Mouse (Mus musculus): ENCODE results near the gene Zfp12. TPM values are rescaled to one million over a fixed set of nuclear protein-coding genes. Genes with fewer than 3 reads are reported as not detected.

The Zfp12 gene
- total and polyA plus RNA-seq, 3 experiments, result 15.2 to 56.3 (median 17.3) TPM

DNA sequence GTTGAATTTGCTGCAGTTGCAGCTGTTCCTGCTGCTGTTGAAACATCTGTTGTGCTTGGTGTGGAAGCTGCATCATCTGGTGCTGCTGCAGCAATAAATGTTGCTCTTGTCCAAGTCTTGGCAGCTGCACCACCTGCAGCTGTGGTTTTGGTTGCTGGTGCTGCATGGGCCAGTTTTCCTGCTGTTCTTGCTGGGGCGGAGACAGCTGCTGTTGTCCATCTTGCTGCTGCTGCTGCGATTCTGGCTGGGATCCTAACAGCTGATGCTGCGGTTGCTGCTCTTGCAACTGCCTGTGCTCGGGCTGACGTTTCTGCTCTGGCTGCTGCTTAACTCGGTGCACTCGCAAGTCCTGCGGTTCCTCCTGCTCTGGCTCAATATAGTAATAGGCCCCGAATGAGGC lies 54.3 kb downstream of the Zfp12 start:
- Histone ChIP-seq H3K27me3 (ENCODE audit: control insufficient read depth in 1 of 2, insufficient read depth in 2 of 2, low read length in 2 of 2) (no peaks in the 10 kb centered on the region), H3K9ac (ENCODE audit: control insufficient read depth, low read depth, low read length, poor library complexity, severe bottlenecking) (no peak overlapping the region), H3K4me1 (ENCODE audit: control insufficient read depth in 1 of 2, insufficient read depth in 2 of 2, low read length in 2 of 2) (no peaks in the 10 kb centered on the region), H3K79me2 (ENCODE audit: control insufficient read depth, insufficient read depth, low read length, poor library complexity) (no peaks in the 10 kb centered on the region), H3K27ac (ENCODE audit: control insufficient read depth, low read depth, low read length) (no peak overlapping the region), H3K9me3 (replicated peaks; ENCODE audit: insufficient read depth, low read length) (no peaks in the 10 kb centered on the region), H3K4me3 (ENCODE audit: control insufficient read depth in 1 of 2, insufficient read depth in 1 of 2, low read depth in 2 of 2, low read length in 2 of 2) (no peak overlapping the region), H3K36me3 (ENCODE audit: control insufficient read depth in 1 of 2, insufficient read depth in 2 of 2, low read length in 2 of 2) (no peaks in the 10 kb centered on the region)
- TF ChIP-seq GABPA (IDR thresholded peaks at IDR 0.05; ENCODE audit: low read depth, low read length), result no peak
- no peak for TF ChIP-seq ZC3H11A (IDR thresholded peaks at IDR 0.05; ENCODE audit: low read depth, low read length)
- no peak for TF ChIP-seq ETS1 (IDR thresholded peaks at IDR 0.05; ENCODE audit: low read depth, low read length)
- no peak for TF ChIP-seq MEF2A (IDR thresholded peaks at IDR 0.05; ENCODE audit: extremely low read depth, insufficient replicate concordance, low read depth, low read length, poor library complexity, severe bottlenecking)
- TF ChIP-seq JUND (IDR thresholded peaks at IDR 0.05; ENCODE audit: low read depth, low read length), result no peak
- no peak for TF ChIP-seq POLR2AphosphoS2 (IDR thresholded peaks at IDR 0.05; ENCODE audit: low read length)
- no peak for TF ChIP-seq NRF1 (IDR thresholded peaks at IDR 0.05; ENCODE audit: insufficient read depth, low read depth, low read length, poor library complexity, severe bottlenecking)
- no peak for TF ChIP-seq EP300 (IDR thresholded peaks at IDR 0.05; ENCODE audit: low read depth in 1 of 2, low read length in 2 of 2)
- no peak for TF ChIP-seq SMC3 (IDR thresholded peaks at IDR 0.05; ENCODE audit: low read depth, low read length)
- no peak for TF ChIP-seq CHD2 (IDR thresholded peaks at IDR 0.05; ENCODE audit: low read length)
- DNase-seq (ENCODE audit: low read depth, low spot score), result no peak

DNA sequence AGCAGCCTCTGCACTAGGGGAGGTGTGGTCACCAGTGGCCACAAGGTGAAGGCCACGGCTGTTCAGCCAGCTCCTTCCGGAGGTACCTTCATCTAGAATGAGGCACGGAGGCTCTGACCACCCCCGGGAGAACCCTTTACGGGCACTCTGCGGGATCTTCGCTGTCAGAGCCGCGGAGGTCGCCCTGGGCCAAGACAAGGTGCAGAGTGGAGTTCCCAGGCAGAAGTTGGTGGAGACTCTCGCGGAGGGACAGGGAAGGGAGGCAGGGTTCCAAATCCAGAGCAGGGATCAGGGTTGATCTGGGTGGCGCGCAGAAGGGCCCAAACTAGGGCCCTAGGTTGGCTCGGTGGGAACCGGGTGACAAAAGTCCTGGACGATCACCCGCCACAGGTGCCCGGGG lies 57.9 kb downstream of the Zfp12 start:
- Histone ChIP-seq H3K27me3 (ENCODE audit: control insufficient read depth in 1 of 2, insufficient read depth in 2 of 2, low read length in 2 of 2) (no peaks in the 10 kb centered on the region), H3K4me3 (ENCODE audit: control insufficient read depth in 1 of 2, insufficient read depth in 1 of 2, low read depth in 2 of 2, low read length in 2 of 2) (no peak overlapping the region)

GRCm38 (mm10) chr5:143293404-143293803 lies 58.4 kb downstream of the Zfp12 start, which contains the start of gene Zfp853:
Gene Zfp853 (minus strand): TSS chr5:143293623.
- Histone ChIP-seq H3K27ac (ENCODE audit: control insufficient read depth, low read depth, low read length) (no peak within 1 kb of the TSS), H3K9ac (ENCODE audit: control insufficient read depth, low read depth, low read length, poor library complexity, severe bottlenecking) (no peak within 1 kb of the TSS), H3K36me3 (ENCODE audit: control insufficient read depth in 1 of 2, insufficient read depth in 2 of 2, low read length in 2 of 2) (no peaks in the 10 kb centered on the region), H3K79me2 (ENCODE audit: control insufficient read depth, insufficient read depth, low read length, poor library complexity) (no peaks in the 10 kb centered on the region), H3K27me3 (ENCODE audit: control insufficient read depth in 1 of 2, insufficient read depth in 2 of 2, low read length in 2 of 2) (no peaks in the 10 kb centered on the region), H3K9me3 (replicated peaks; ENCODE audit: insufficient read depth, low read length) (no peaks in the 10 kb centered on the region), H3K4me3 (ENCODE audit: control insufficient read depth in 1 of 2, insufficient read depth in 1 of 2, low read depth in 2 of 2, low read length in 2 of 2) (no peak within 1 kb of the TSS), H3K4me1 (ENCODE audit: control insufficient read depth in 1 of 2, insufficient read depth in 2 of 2, low read length in 2 of 2) (no peaks in the 10 kb centered on the region)
- no peak for TF ChIP-seq POLR2AphosphoS2 (IDR thresholded peaks at IDR 0.05; ENCODE audit: low read length)
- no peak for TF ChIP-seq ZC3H11A (IDR thresholded peaks at IDR 0.05; ENCODE audit: low read depth, low read length)
- TF ChIP-seq UBTF (IDR thresholded peaks at IDR 0.05; ENCODE audit: borderline replicate concordance, insufficient read depth, low read depth, low read length), result no peak
- TF ChIP-seq MEF2A (IDR thresholded peaks at IDR 0.05; ENCODE audit: extremely low read depth, insufficient replicate concordance, low read depth, low read length, poor library complexity, severe bottlenecking), result no peak
- no peak for TF ChIP-seq TCF12 (IDR thresholded peaks at IDR 0.05; ENCODE audit: low read depth, low read length)
- no peak for TF ChIP-seq GATA1 (IDR thresholded peaks at IDR 0.05; ENCODE audit: low read depth, low read length)
- TF ChIP-seq NELFE (IDR thresholded peaks at IDR 0.05; ENCODE audit: low read depth, low read length), result no peak
- TF ChIP-seq ETS1 (IDR thresholded peaks at IDR 0.05; ENCODE audit: low read depth, low read length), result no peak
- TF ChIP-seq TBP (IDR thresholded peaks at IDR 0.05; ENCODE audit: low read depth, low read length), result no peak
- TF ChIP-seq CHD2 (IDR thresholded peaks at IDR 0.05; ENCODE audit: low read length), result no peak
- no peak for TF ChIP-seq POLR2A (IDR thresholded peaks at IDR 0.05; ENCODE audit: control insufficient read depth in 1 of 2, insufficient read depth in 1 of 2, low read depth in 1 of 2, low read length in 2 of 2, poor library complexity in 1 of 2)
- no peak for DNase-seq (ENCODE audit: low read depth, low spot score)

More for the DNA sequence above, 57.9 kb downstream of the Zfp12 start:
- Histone ChIP-seq H3K9me3 (replicated peaks; ENCODE audit: insufficient read depth, low read length) (no peaks in the 10 kb centered on the region), H3K4me1 (ENCODE audit: control insufficient read depth in 1 of 2, insufficient read depth in 2 of 2, low read length in 2 of 2) (no peaks in the 10 kb centered on the region), H3K27ac (ENCODE audit: control insufficient read depth, low read depth, low read length) (no peak overlapping the region), H3K79me2 (ENCODE audit: control insufficient read depth, insufficient read depth, low read length, poor library complexity) (no peaks in the 10 kb centered on the region), H3K36me3 (ENCODE audit: control insufficient read depth in 1 of 2, insufficient read depth in 2 of 2, low read length in 2 of 2) (no peaks in the 10 kb centered on the region), H3K9ac (ENCODE audit: control insufficient read depth, low read depth, low read length, poor library complexity, severe bottlenecking) (no peak overlapping the region)
- DNase-seq (ENCODE audit: low read depth, low spot score), result no peak
- no peak for TF ChIP-seq POLR2AphosphoS2 (IDR thresholded peaks at IDR 0.05; ENCODE audit: low read length)
- no peak for TF ChIP-seq ZNF384 (IDR thresholded peaks at IDR 0.05; ENCODE audit: low read depth, low read length)
- TF ChIP-seq TAL1 (IDR thresholded peaks at IDR 0.05; ENCODE audit: low read length), result no peak
- no peak for TF ChIP-seq ZMIZ1 (IDR thresholded peaks at IDR 0.05; ENCODE audit: low read depth, low read length)
- no peak for TF ChIP-seq CHD1 (IDR thresholded peaks at IDR 0.05; ENCODE audit: low read depth, low read length)
- no peak for TF ChIP-seq MYC (IDR thresholded peaks at IDR 0.05; ENCODE audit: low read depth, low read length)
- TF ChIP-seq CHD2 (IDR thresholded peaks at IDR 0.05; ENCODE audit: low read length), result no peak
- no peak for TF ChIP-seq ZKSCAN1 (IDR thresholded peaks at IDR 0.05; ENCODE audit: low read depth, low read length)
